29 mouse cellular contexts compared by ENCODE assay signal in genomic region chr2:72986616-72987015, GRCm38 (mm10). TPM values are rescaled to one million over a fixed set of nuclear protein-coding genes. Genes with fewer than 3 reads are reported as not detected.
DNase-seq lines count a peak whose midpoint lies in the region; ATAC-seq and TF ChIP-seq lines count a peak whose summit lies in the region.
"Had no signal": no experiment of that assay in that cellular context is flagged by ENCODE, and none has a peak within 500 bp of the region (broad histone marks: within the 10 kb centered on the region; RNA-seq: fewer than 3 reads in every experiment).

Gene Gm11084, minus strand, starts transcription at chr2:72986716.

- H3K4me2 ChIP-seq in hindbrain, postnatal 0 days (ENCODE audit: low read depth, low read length) = no peak within 1 kb of the TSS

- no peak for DNase-seq in ES-E14 (ENCODE audit: low read depth, low spot score)
- DNase-seq in frontal cortex, adult 2 months (ENCODE audit: extremely low spot score in 1 of 2, low spot score in 1 of 2) = no peak
- no peak for DNase-seq in hindbrain, postnatal 0 days (ENCODE audit: low spot score)
- no peak for DNase-seq in retina, postnatal 1 day
- DNase-seq: adrenal gland, adult 2 months; adrenal gland, adult 8-10 months; adrenal gland, postnatal 10 days; adrenal gland, postnatal 14 days; adrenal gland, postnatal 25 days; adrenal gland, postnatal 36 days; B cell, adult 2 months; cerebellum, adult 11 months; cerebellum, adult 11-12 months; cerebellum, adult 18-20 months; cerebellum, adult 2 months; cerebellum, adult 8-10 months; cerebellum, adult 9-10 months had no signal

- peaks cover 17% of the 10 kb centered on the region for H3K36me3 ChIP-seq in E14TG2a.4 (ENCODE audit: insufficient read depth, low read length)
- H3K36me3 ChIP-seq in ES-Bruce4 (ENCODE audit: control insufficient read depth, insufficient read depth, low read length, poor library complexity, severe bottlenecking) = no peaks in the 10 kb centered on the region; the same call in 1 of the 2 replicates
- peaks cover 2% of the 10 kb centered on the region; the same call in 1 of the 2 replicates for H3K36me3 ChIP-seq in ES-E14 (ENCODE audit: control insufficient read depth, insufficient read depth, low read length, poor library complexity, severe bottlenecking)
- no peaks in the 10 kb centered on the region for H3K36me3 ChIP-seq in hindbrain, postnatal 0 days (ENCODE audit: insufficient read depth, low read length)

- H3K27ac ChIP-seq in ES-Bruce4 (ENCODE audit: insufficient read depth, low read length) (peak within 1 kb of the TSS; percentile 72), ES-E14 (ENCODE audit: insufficient read depth, low read depth, low read length, poor library complexity, severe bottlenecking) (peak within 1 kb of the TSS; percentile 60; the same call in 1 of the 2 replicates)
- H3K27ac ChIP-seq in hindbrain, postnatal 0 days = no peak within 1 kb of the TSS

- H3K9ac ChIP-seq in ES-Bruce4 (ENCODE audit: low read depth, poor library complexity, severe bottlenecking) = no peak within 1 kb of the TSS
- no peak within 1 kb of the TSS for H3K9ac ChIP-seq in ES-E14 (ENCODE audit: insufficient read depth, low read depth, low read length, poor library complexity, severe bottlenecking)
- no peak within 1 kb of the TSS for H3K9ac ChIP-seq in hindbrain, postnatal 0 days (replicated peaks; ENCODE audit: low read length)

- TF ChIP-seq CTCF in E14TG2a.4 (conservative IDR thresholded peaks at IDR 0.05; ENCODE audit: low read length) (no peak), ES-Bruce4 (IDR thresholded peaks at IDR 0.05; ENCODE audit: low read depth, low read length) (no peak)
- no peak for TF ChIP-seq CTCF in hindbrain, postnatal 0 days (IDR thresholded peaks at IDR 0.05; ENCODE audit: low read depth)

- ATAC-seq in hindbrain, postnatal 0 days = no peak
- ATAC-seq: activated CD4-positive, CD25-positive, alpha-beta regulatory T cell, adult 4 months; CD4-positive, CD25-positive, alpha-beta regulatory T cell, adult 4 months; Patski had no signal

- WGBS in hindbrain, postnatal 0 days = 92% methylated on average over 5 of the region's 5 CpGs

- H3K4me3 ChIP-seq in E14TG2a.4 (replicated peaks; ENCODE audit: low read length) (peak within 1 kb of the TSS; percentile 27; the same call in 1 of the 2 replicates), ES-Bruce4 (ENCODE audit: low read depth, low read length) (no peak within 1 kb of the TSS), ES-E14 (ENCODE audit: insufficient read depth in 1 of 2, low read depth in 1 of 2, low read length in 2 of 2, poor library complexity in 1 of 2, severe bottlenecking in 1 of 2) (no peak within 1 kb of the TSS)
- no peak within 1 kb of the TSS for H3K4me3 ChIP-seq in hindbrain, postnatal 0 days (ENCODE audit: low read length)

- no peaks in the 10 kb centered on the region for H3K27me3 ChIP-seq in E14TG2a.4 (ENCODE audit: insufficient read depth, low read length)
- H3K27me3 ChIP-seq in ES-Bruce4 (ENCODE audit: control insufficient read depth, insufficient read depth, low read length, poor library complexity, severe bottlenecking) = no peaks in the 10 kb centered on the region
- no peaks in the 10 kb centered on the region for H3K27me3 ChIP-seq in hindbrain, postnatal 0 days (ENCODE audit: insufficient read depth, low read length)
- H3K27me3 ChIP-seq: CH12.LX, Patski had no signal

- TF ChIP-seq POLR2A in ES-Bruce4 (IDR thresholded peaks at IDR 0.05; ENCODE audit: insufficient read depth, low read length) = no peak

- in situ Hi-C loops in ES-E14 (cut with MboI; ENCODE audit: low sequenced_read_pairs in 2 of 2, unreplicated experiment in 2 of 2) = no loop called here

- H3K9me3 ChIP-seq in E14TG2a.4 (ENCODE audit: low read length) (peaks cover 24% of the 10 kb centered on the region), ES-Bruce4 (replicated peaks; ENCODE audit: control insufficient read depth, insufficient read depth, low read length, poor library complexity, severe bottlenecking) (peaks cover 13% of the 10 kb centered on the region), ES-E14 (ENCODE audit: control insufficient read depth, insufficient read depth, low read depth, low read length) (peaks cover 2% of the 10 kb centered on the region; the same call in 1 of the 2 replicates)
- H3K9me3 ChIP-seq in hindbrain, postnatal 0 days (ENCODE audit: low read length) = 0 out of 2 replicates have a peak, but pooled peaks cover 2% of the 10 kb centered on the region

- H3K4me1 ChIP-seq in E14TG2a.4 (replicated peaks; ENCODE audit: low read depth, low read length) = peaks cover 46% of the 10 kb centered on the region
- H3K4me1 ChIP-seq in ES-Bruce4 (ENCODE audit: control insufficient read depth, insufficient read depth, low read length) = peaks cover 9% of the 10 kb centered on the region
- H3K4me1 ChIP-seq in ES-E14 (ENCODE audit: control insufficient read depth in 2 of 2, insufficient read depth in 2 of 2, low read length in 2 of 2, poor library complexity in 1 of 2) = peaks cover 10 to 13% of the 10 kb centered on the region in 2 experiments
- no peaks in the 10 kb centered on the region for H3K4me1 ChIP-seq in hindbrain, postnatal 0 days (ENCODE audit: insufficient read depth, low read length)

- no peak for TF ChIP-seq EP300 in ES-Bruce4 (IDR thresholded peaks at IDR 0.05; ENCODE audit: insufficient read depth, low read depth, low read length)

TF ChIP-seq in ES-E14, 5 proteins besides CTCF, POLR2A, EP300 and RAD21:
- no peak for TF ChIP-seq CHD2 (IDR thresholded peaks at IDR 0.05; ENCODE audit: low read depth, low read length)
- TF ChIP-seq ZC3H11A (IDR thresholded peaks at IDR 0.05; ENCODE audit: borderline replicate concordance, low read depth, low read length) = no peak
- no peak for TF ChIP-seq ZNF384 (IDR thresholded peaks at IDR 0.05; ENCODE audit: low read depth, low read length)
- no peak for TF ChIP-seq HCFC1 (IDR thresholded peaks at IDR 0.05; ENCODE audit: borderline replicate concordance, insufficient read depth, low read length)
- TF ChIP-seq MAFK (IDR thresholded peaks at IDR 0.05; ENCODE audit: insufficient read depth, low read depth, low read length) = no peak

RNA-seq across cellular contexts. Expression of gene Gm11084, which starts in this region (rescaled TPM):
- not detected in 2 replicates for polyA plus RNA-seq in ES-Bruce4 (2011; ENCODE audit: insufficient read depth, insufficient read length, low read depth, missing spikeins)
- total RNA-seq in ES-E14 (2012; rRNA removed) = not detected in 2 replicates
- polyA plus RNA-seq in frontal cortex, adult 2 months (2012; rRNA removed) = not detected in 2 replicates
- not detected in 2 replicates for total RNA-seq in hindbrain, postnatal 0 days (2014; rRNA removed)
- not detected in 2 replicates for polyA plus RNA-seq in hindbrain, postnatal 0 days (2015; fragmentation: Nextera tagmentation; extraction: Ambion mirVana)
- total RNA-seq: adrenal gland, adult 18-20 months; adrenal gland, adult 2 months; adrenal gland, adult 8-10 months; adrenal gland, postnatal 10 days; adrenal gland, postnatal 14 days; adrenal gland, postnatal 25 days; adrenal gland, postnatal 36 days; adrenal gland, postnatal 4 days; CH12.LX; G1E; MEL had no signal
- polyA plus RNA-seq: activated CD4-positive, CD25-positive, alpha-beta regulatory T cell, adult 4 months; adrenal gland, adult 2 months; brain, embryonic 14.5 days; C2C12; CD4-positive, CD25-positive, alpha-beta regulatory T cell, adult 4 months; cerebellum, adult 2 months; G1E; Patski had no signal
